Mouse (Mus musculus) embryonic facial prominence, embryonic 15.5 days (tissue): ENCODE results near the gene Prr15. TPM values are rescaled to one million over a fixed set of nuclear protein-coding genes. Genes with fewer than 3 reads are reported as not detected.
A peak's percentile ranks its signal among the peaks of the same experiment; 100 is the strongest.

Experiments used
- ATAC-seq: fragments of 200-750 bp; cut with Nextera tagmentation; 2 replicates; pipeline ENCODE4 v1.8.0; 2017; ENCODE audit warnings: low read depth, moderate TSS enrichment; ENCODE audit not compliant: insufficient number of reproducible peaks, low FRiP score, low TSS enrichment
- H3K27ac ChIP-seq: fragments of 300-500 bp; sonication (generic); replicated peaks from 2 replicates; pipeline ENCODE4 v1.5.1; 2015; ENCODE audit warnings: mild to moderate bottlenecking, inconsistent platforms
- H3K27me3 ChIP-seq: fragments of 300-500 bp; sonication (generic); 2 replicates; pipeline ENCODE4 v1.6.1; 2015; ENCODE audit warnings: inconsistent platforms
- H3K36me3 ChIP-seq: fragments of 300-500 bp; sonication (generic); 2 replicates; pipeline ENCODE4 v1.6.1; 2015; ENCODE audit warnings: mild to moderate bottlenecking, inconsistent platforms
- H3K4me1 ChIP-seq: fragments of 300-500 bp; sonication (generic); 2 replicates; pipeline ENCODE4 v1.6.1; 2015; ENCODE audit warnings: inconsistent platforms
- H3K4me2 ChIP-seq: fragments of 300-500 bp; sonication (generic); replicated peaks from 2 replicates; pipeline ENCODE4 v1.6.1; 2015; ENCODE audit warnings: mild to moderate bottlenecking, inconsistent platforms
- H3K4me3 ChIP-seq: fragments of 300-500 bp; sonication (generic); replicated peaks from 2 replicates; pipeline ENCODE4 v1.5.1; 2015; ENCODE audit warnings: mild to moderate bottlenecking, inconsistent platforms
- H3K9ac ChIP-seq: fragments of 300-500 bp; sonication (generic); 2 replicates; pipeline ENCODE4 v1.6.1; 2015; ENCODE audit warnings: inconsistent platforms
- H3K9me3 ChIP-seq: fragments of 300-500 bp; sonication (generic); replicated peaks from 2 replicates; pipeline ENCODE4 v1.6.1; 2016; ENCODE audit warnings: inconsistent platforms
- WGBS: fragments of 180-500 bp; shearing (Covaris S2); methylation state at CpG from one replicate; pipeline ENCODE4 v1.1.7; 2015; 5-methylcytosine and 5-hydroxymethylcytosine counted together
- polyA plus RNA-seq: library from polyadenylated mRNA; unstranded; fragments of >200 nt; fragmentation: Nextera tagmentation; extraction: Ambion mirVana; gene quantifications from 2 replicates; pipeline ENCODE4 v1.2.1, GENCODE M21; 2015

Prr15 gene
- polyA plus RNA-seq, 1 experiment from 2014 or later: 4.6 TPM

- WGBS: 70% methylated on average over 12 of the region's 12 CpGs
- 0 out of 2 replicates have a peak, but pooled peaks cover 4% of the 10 kb centered on the region for H3K4me1 ChIP-seq
- H3K36me3 ChIP-seq: no peaks in the 10 kb centered on the region
- no peak for ATAC-seq
- H3K27me3 ChIP-seq: no peaks in the 10 kb centered on the region
- H3K27ac ChIP-seq: no peak overlapping the region
- no peaks in the 10 kb centered on the region for H3K9me3 ChIP-seq
- no peak overlapping the region for H3K4me3 ChIP-seq
- H3K4me2 ChIP-seq: no peak overlapping the region
- no peak overlapping the region for H3K9ac ChIP-seq
These were observed 38.9 kb downstream of the Prr15 start for GRCm38 (mm10) chr6:54364406-54365136.

GRCm38 (mm10) chr6:54366607-54367006 is 41.0 kb downstream of the Prr15 start:
- H3K36me3 ChIP-seq: no peaks in the 10 kb centered on the region
- no peaks in the 10 kb centered on the region for H3K9me3 ChIP-seq
- WGBS: 77% methylated on average over 5 of the region's 5 CpGs
- ATAC-seq: no peak
- H3K4me1 ChIP-seq: 0 out of 2 replicates have a peak, but pooled peaks cover 9% of the 10 kb centered on the region
- no peak overlapping the region for H3K9ac ChIP-seq
- H3K27ac ChIP-seq: no peak overlapping the region
- H3K27me3 ChIP-seq: no peaks in the 10 kb centered on the region
- no peak overlapping the region for H3K4me2 ChIP-seq
- H3K4me3 ChIP-seq: no peak overlapping the region

GRCm38 (mm10) chr6:54368071-54368470 is 42.4 kb downstream of the Prr15 start:
- no peak overlapping the region for H3K9ac ChIP-seq
- WGBS: 11% methylated on average over 6 of the region's 6 CpGs
- ATAC-seq: no peak
- H3K36me3 ChIP-seq: no peaks in the 10 kb centered on the region
- H3K27me3 ChIP-seq: no peaks in the 10 kb centered on the region
- no peaks in the 10 kb centered on the region for H3K9me3 ChIP-seq
- no peak overlapping the region for H3K4me3 ChIP-seq
- 0 out of 2 replicates have a peak, but pooled peaks cover 5% of the 10 kb centered on the region for H3K4me1 ChIP-seq
- H3K27ac ChIP-seq: no peak overlapping the region
- no peak overlapping the region for H3K4me2 ChIP-seq

- Histone ChIP-seq H3K36me3 (no peaks in the 10 kb centered on the region), H3K4me1 (0 out of 2 replicates have a peak, but pooled peaks cover 4% of the 10 kb centered on the region), H3K9ac (no peak overlapping the region), H3K4me3 (no peak overlapping the region), H3K27me3 (no peaks in the 10 kb centered on the region), H3K27ac (0 out of 2 replicates have a peak overlapping the region, but pooled peaks have one; percentile 22), H3K4me2 (no peak overlapping the region), H3K9me3 (no peaks in the 10 kb centered on the region)
- 38% methylated on average over 5 of the region's 6 CpGs for WGBS
- ATAC-seq: peak; percentile 65
These were observed 44.4 kb downstream of the Prr15 start for GRCm38 (mm10) chr6:54369913-54370542.

- no peak overlapping the region for H3K9ac ChIP-seq
- no peak overlapping the region for H3K4me2 ChIP-seq
- H3K36me3 ChIP-seq: no peaks in the 10 kb centered on the region
- no peak overlapping the region for H3K4me3 ChIP-seq
- 72% methylated on average over 3 of the region's 3 CpGs for WGBS
- H3K4me1 ChIP-seq: 0 out of 2 replicates have a peak, but pooled peaks cover 4% of the 10 kb centered on the region
- no peak for ATAC-seq
- no peak overlapping the region for H3K27ac ChIP-seq
- no peaks in the 10 kb centered on the region for H3K9me3 ChIP-seq
- 0 out of 2 replicates have a peak, but pooled peaks cover 2% of the 10 kb centered on the region for H3K27me3 ChIP-seq
These were observed 46.2 kb downstream of the Prr15 start for GRCm38 (mm10) chr6:54371874-54372273.

- H3K27me3 ChIP-seq: 0 out of 2 replicates have a peak, but pooled peaks cover 2% of the 10 kb centered on the region
- no peak overlapping the region for H3K27ac ChIP-seq
- peaks cover 5% of the 10 kb centered on the region; the same call in 1 of the 2 replicates for H3K4me1 ChIP-seq
- H3K4me3 ChIP-seq: no peak overlapping the region
- 72% methylated on average over 2 of the region's 2 CpGs for WGBS
- no peaks in the 10 kb centered on the region for H3K36me3 ChIP-seq
- ATAC-seq: no peak
- no peaks in the 10 kb centered on the region for H3K9me3 ChIP-seq
- H3K4me2 ChIP-seq: no peak overlapping the region
- H3K9ac ChIP-seq: no peak overlapping the region
These were observed 53.7 kb downstream of the Prr15 start for GRCm38 (mm10) chr6:54379356-54379755.

Other genes with a start within 250 kb of the Prr15 start
- 1.2 and 1.3 TPM in 2 replicates for gene Wipf3, start 103.8 kb downstream of the Prr15 start, polyA plus RNA-seq
- gene Scrn1, start 240.7 kb downstream of the Prr15 start, polyA plus RNA-seq: 12.4 and 12.7 TPM in 2 replicates